ENCODE assay signal across 8 mouse cellular contexts in the genomic region with DNA sequence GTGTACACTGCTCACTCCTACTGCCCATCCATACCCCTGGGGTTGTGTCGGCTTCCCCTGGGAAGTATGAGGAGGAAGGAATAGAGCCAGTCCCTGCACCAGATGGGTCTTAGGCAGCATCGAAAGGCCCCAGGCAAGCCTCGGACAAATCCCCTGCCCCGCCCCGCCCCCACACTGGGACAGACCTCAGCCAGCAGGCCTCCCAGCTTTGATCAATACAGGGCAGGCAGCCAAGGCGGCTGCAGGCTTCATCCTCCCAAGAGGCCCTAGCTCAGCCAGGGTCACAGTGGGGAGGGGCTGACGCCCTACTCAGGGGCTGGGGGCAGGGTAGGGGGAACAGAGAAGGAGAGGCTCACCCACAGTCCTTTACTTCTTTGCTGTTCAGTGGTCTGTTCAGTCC. TPM values are rescaled to one million over a fixed set of nuclear protein-coding genes. Genes with fewer than 3 reads are reported as not detected.
DNase-seq lines count a peak whose midpoint lies in the region; ATAC-seq lines count a peak whose summit lies in the region.

No protein-coding gene starts in this region.

- DNase-seq in layer of hippocampus, adult 11-12 months (ENCODE audit: low spot score), result peak; percentile 60
- DNase-seq in layer of hippocampus, adult 9-10 months (ENCODE audit: low spot score), result no peak
- peak; percentile 77 for DNase-seq in embryo, embryonic 10 days (ENCODE audit: low spot score)
- peak; percentile 44 for DNase-seq in layer of hippocampus, adult 9-11 months
- DNase-seq in urinary bladder, adult 2 months (ENCODE audit: low spot score), result no peak

- peak; percentile 43 for ATAC-seq in heart, embryonic 11.5 days (replicated peaks; ENCODE audit: insufficient number of reproducible peaks, low FRiP score, low TSS enrichment)
- peak; percentile 88 for ATAC-seq in midbrain, embryonic 13.5 days
- ATAC-seq in granulocyte monocyte progenitor cell, adult 5-6 weeks (replicated peaks; ENCODE audit: poor library complexity, severe bottlenecking), result no peak

- 3% methylated on average over 7 of the region's 7 CpGs for WGBS in heart, embryonic 11.5 days (ENCODE audit: insufficient replicate concordance)
- WGBS in midbrain, embryonic 13.5 days, result 4% methylated on average over 7 of the region's 7 CpGs

- no peaks in the 10 kb centered on the region for H3K9me3 ChIP-seq in heart, embryonic 11.5 days (replicated peaks; ENCODE audit: control insufficient read depth, low read length)
- no peaks in the 10 kb centered on the region for H3K9me3 ChIP-seq in midbrain, embryonic 13.5 days

- no peak overlapping the region for H3K4me2 ChIP-seq in heart, embryonic 11.5 days
- H3K4me2 ChIP-seq in midbrain, embryonic 13.5 days (replicated peaks), result no peak overlapping the region

- H3K27ac ChIP-seq in heart, embryonic 11.5 days (ENCODE audit: low read depth, low read length), result peak overlapping the region; percentile 75
- H3K27ac ChIP-seq in midbrain, embryonic 13.5 days, result peak overlapping the region; percentile 74

- H3K4me1 ChIP-seq in heart, embryonic 11.5 days (ENCODE audit: control insufficient read depth, insufficient read depth, low read length), result peaks cover 59% of the 10 kb centered on the region
- peaks cover 36% of the 10 kb centered on the region for H3K4me1 ChIP-seq in midbrain, embryonic 13.5 days (replicated peaks)

- peak overlapping the region; percentile 46; the same call in 1 of the 2 replicates for H3K9ac ChIP-seq in heart, embryonic 11.5 days (ENCODE audit: low read depth, low read length)
- no peak overlapping the region for H3K9ac ChIP-seq in midbrain, embryonic 13.5 days (replicated peaks)

- no peak overlapping the region for H3K4me3 ChIP-seq in heart, embryonic 11.5 days (ENCODE audit: low read depth, low read length)
- H3K4me3 ChIP-seq in midbrain, embryonic 13.5 days (replicated peaks), result no peak overlapping the region

- no peaks in the 10 kb centered on the region for H3K27me3 ChIP-seq in heart, embryonic 11.5 days (ENCODE audit: control insufficient read depth, insufficient read depth, low read length)
- 0 out of 2 replicates have a peak, but pooled peaks cover 3% of the 10 kb centered on the region for H3K27me3 ChIP-seq in midbrain, embryonic 13.5 days

- no peaks in the 10 kb centered on the region for H3K36me3 ChIP-seq in heart, embryonic 11.5 days (ENCODE audit: control insufficient read depth, insufficient read depth, low read length)
- no peaks in the 10 kb centered on the region for H3K36me3 ChIP-seq in midbrain, embryonic 13.5 days

RNA-seq across cellular contexts. Expression of a gene that starts 43.7 kb away (rescaled TPM):
- 54.2 and 63.4 TPM in 2 replicates for polyA plus RNA-seq in heart, embryonic 11.5 days (2014; fragmentation: Nextera tagmentation; extraction: Ambion mirVana)
- polyA plus RNA-seq in midbrain, embryonic 13.5 days (2015; fragmentation: Nextera tagmentation; extraction: Ambion mirVana), result 192 and 229 TPM in 2 replicates
- total RNA-seq in granulocyte monocyte progenitor cell, adult 5-6 weeks (2014; fragmentation: Nextera tagmentation), result 43.2 and 54.1 TPM in 2 replicates
- total RNA-seq in granulocyte monocyte progenitor cell, adult 5-6 weeks (2017), result 12.9 and 19.2 TPM in 2 replicates
- 59.0 and 71.8 TPM in 2 replicates for polyA plus RNA-seq in urinary bladder, adult 2 months (2012; rRNA removed)

Comparison
In these comparisons a context has a peak if more than half of its experiments do, and no peak if none do; other contexts are left out.
1. DNase-seq: peak in layer of hippocampus, adult 11-12 months (single experiment), embryo, embryonic 10 days (single experiment) and layer of hippocampus, adult 9-11 months (single experiment); none in layer of hippocampus, adult 9-10 months (single experiment) and urinary bladder, adult 2 months (single experiment).